Mouse (Mus musculus): ENCODE results near the gene Tmem9b. TPM values are rescaled to one million over a fixed set of nuclear protein-coding genes. Genes with fewer than 3 reads are reported as not detected.

Gene Tmem9b
- polyA plus RNA-seq, 1 experiment from 2014 or later: 50.4 TPM

DNA sequence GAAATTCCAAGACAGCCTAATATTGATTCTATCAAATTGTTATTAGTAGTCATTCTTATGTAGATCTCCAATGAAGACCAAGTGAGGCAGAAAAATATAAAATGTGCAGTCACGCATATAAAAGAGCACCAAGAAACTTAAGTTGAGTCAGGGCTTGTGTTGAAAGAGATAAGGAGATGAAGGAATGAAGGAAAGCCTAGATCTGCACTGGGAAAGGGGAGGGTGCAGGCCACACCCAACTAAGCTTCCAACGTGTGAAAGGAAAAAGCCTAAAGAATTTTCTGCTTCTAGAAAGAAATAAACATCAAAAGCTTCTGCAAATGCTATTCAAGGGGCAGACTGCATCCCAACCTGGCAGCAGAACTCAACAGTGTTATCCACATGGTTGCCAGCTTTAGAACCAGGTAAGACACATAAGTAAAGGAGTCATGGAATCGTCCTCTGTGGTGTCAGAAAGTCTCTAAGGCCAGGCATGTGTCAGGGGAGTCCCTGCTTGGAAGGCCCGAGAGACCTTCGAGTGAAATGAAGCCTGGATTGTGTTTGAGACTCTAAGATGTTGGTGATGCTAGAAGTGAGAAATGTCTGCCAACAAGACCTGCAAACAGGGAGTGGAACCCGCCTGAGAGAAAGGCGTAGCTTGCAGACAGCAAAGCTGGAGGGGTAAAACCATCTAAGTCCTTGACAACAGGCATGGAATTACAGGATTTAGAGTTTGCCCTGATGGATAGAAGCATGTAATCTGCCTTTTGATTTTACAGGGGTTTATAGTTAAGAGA lies 15.1 kb upstream of the Tmem9b start:
- TF ChIP-seq CTCF (IDR thresholded peaks at IDR 0.05; ENCODE audit: low read depth): no peak
- no peak overlapping the region for H3K9ac ChIP-seq
- H3K4me3 ChIP-seq (ENCODE audit: low read depth, low read length): no peak overlapping the region
- no peaks in the 10 kb centered on the region for H3K27me3 ChIP-seq (ENCODE audit: insufficient read depth, low read length)
- no peaks in the 10 kb centered on the region for H3K9me3 ChIP-seq (ENCODE audit: low read depth, low read length)
- no peaks in the 10 kb centered on the region for H3K4me1 ChIP-seq (ENCODE audit: insufficient read depth)
- ATAC-seq (ENCODE audit: insufficient read depth): no peak
- WGBS: 77% methylated on average over 7 of the region's 7 CpGs
- no peak overlapping the region for H3K27ac ChIP-seq (ENCODE audit: low read depth)
- H3K36me3 ChIP-seq (ENCODE audit: insufficient read depth): no peaks in the 10 kb centered on the region
- H3K4me2 ChIP-seq: no peak overlapping the region
- no peak for DNase-seq

DNA sequence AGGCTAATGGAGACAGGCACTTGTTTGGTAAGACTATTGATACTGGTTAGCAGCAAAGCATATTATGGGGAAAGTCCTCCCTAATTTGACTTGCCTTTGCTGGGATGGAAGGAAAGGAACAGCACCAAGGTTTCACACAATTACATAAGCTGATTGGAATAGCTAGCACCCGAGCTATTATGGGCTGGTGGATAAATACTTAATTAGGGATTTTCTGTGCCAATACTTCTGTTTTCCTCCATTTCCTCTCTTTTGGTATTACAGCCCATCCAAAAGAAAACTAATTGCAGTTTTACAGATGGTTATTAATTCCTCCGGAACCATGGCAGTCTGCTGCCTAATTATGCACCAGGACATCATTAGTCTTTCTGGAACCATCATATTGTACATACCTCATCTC lies 11.3 kb upstream of the Tmem9b start:
- DNase-seq: no peak
- no peak overlapping the region for H3K9ac ChIP-seq
- no peaks in the 10 kb centered on the region for H3K36me3 ChIP-seq (ENCODE audit: insufficient read depth)
- no peak for TF ChIP-seq CTCF (IDR thresholded peaks at IDR 0.05; ENCODE audit: low read depth)
- WGBS: 59% methylated on average over 2 of the region's 2 CpGs
- H3K4me1 ChIP-seq (ENCODE audit: insufficient read depth): no peaks in the 10 kb centered on the region
- no peak for ATAC-seq (ENCODE audit: insufficient read depth)
- H3K9me3 ChIP-seq (ENCODE audit: low read depth, low read length): no peaks in the 10 kb centered on the region
- no peak overlapping the region for H3K4me2 ChIP-seq
- H3K27me3 ChIP-seq (ENCODE audit: insufficient read depth, low read length): no peaks in the 10 kb centered on the region
- no peak overlapping the region for H3K27ac ChIP-seq (ENCODE audit: low read depth)
- no peak overlapping the region for H3K4me3 ChIP-seq (ENCODE audit: low read depth, low read length)

DNA sequence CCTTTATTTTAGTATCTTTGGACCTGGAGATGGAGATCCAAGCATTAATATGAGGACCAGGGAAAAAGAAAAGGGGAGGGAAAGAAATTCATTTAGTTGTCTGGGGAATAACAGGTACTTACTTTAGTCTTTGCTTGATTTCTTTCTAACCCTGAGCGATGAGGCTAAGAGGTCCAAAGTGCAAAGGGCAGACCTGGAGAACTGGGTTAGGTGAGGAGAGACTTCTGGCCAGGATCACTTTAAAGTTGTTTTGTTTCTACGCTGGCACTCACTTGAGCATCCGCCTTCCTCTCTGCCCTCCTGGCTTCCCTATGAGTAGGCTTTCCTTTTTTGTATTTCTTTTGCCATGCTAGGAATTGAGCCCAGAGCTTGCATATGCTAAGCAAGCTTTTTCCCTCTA lies 3.6 kb upstream of the Tmem9b start:
- no peaks in the 10 kb centered on the region for H3K36me3 ChIP-seq (ENCODE audit: insufficient read depth)
- H3K4me2 ChIP-seq: no peak overlapping the region
- ATAC-seq (ENCODE audit: insufficient read depth) (no peak), DNase-seq (no peak)
- H3K9ac ChIP-seq: no peak overlapping the region
- TF ChIP-seq CTCF (IDR thresholded peaks at IDR 0.05; ENCODE audit: low read depth): no peak
- H3K9me3 ChIP-seq (ENCODE audit: low read depth, low read length): no peaks in the 10 kb centered on the region
- whole genome bisulfite sequencing: 79% methylated on average over 3 of the region's 3 CpGs
- no peak overlapping the region for H3K4me3 ChIP-seq (ENCODE audit: low read depth, low read length)
- no peaks in the 10 kb centered on the region; the same call in 1 of the 2 replicates for H3K4me1 ChIP-seq (ENCODE audit: insufficient read depth)
- no peak overlapping the region for H3K27ac ChIP-seq (ENCODE audit: low read depth)
- H3K27me3 ChIP-seq (ENCODE audit: insufficient read depth, low read length): no peaks in the 10 kb centered on the region

DNA sequence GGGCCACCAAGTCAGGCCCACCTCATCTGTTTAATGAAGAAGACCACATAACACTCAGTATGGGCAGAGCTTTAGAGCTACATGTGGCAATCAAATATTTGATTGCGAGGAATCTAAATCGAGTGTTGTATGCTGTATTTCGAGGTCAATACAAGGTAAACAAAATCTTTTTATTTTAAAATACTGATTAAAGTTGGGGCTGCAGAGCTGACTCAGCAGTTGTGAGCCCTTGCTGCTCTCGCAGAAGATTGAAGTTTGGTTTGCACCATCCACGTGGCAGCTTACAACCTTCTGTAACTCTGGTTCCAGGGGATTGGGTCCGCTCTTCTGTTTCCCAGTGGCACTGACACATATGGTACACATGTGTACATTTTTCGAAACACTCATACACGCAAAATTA lies 1.4 kb upstream of the Tmem9b start:
- no peak overlapping the region for H3K27ac ChIP-seq (ENCODE audit: low read depth)
- WGBS: 87% methylated on average over 8 of the region's 8 CpGs
- H3K9ac ChIP-seq: no peak overlapping the region
- H3K4me1 ChIP-seq (ENCODE audit: insufficient read depth): no peaks in the 10 kb centered on the region; the same call in 1 of the 2 replicates
- no peak overlapping the region for H3K4me3 ChIP-seq (ENCODE audit: low read depth, low read length)
- H3K9me3 ChIP-seq (ENCODE audit: low read depth, low read length): no peaks in the 10 kb centered on the region
- DNase-seq (no peak), ATAC-seq (ENCODE audit: insufficient read depth) (no peak)
- no peaks in the 10 kb centered on the region for H3K27me3 ChIP-seq (ENCODE audit: insufficient read depth, low read length)
- TF ChIP-seq CTCF (IDR thresholded peaks at IDR 0.05; ENCODE audit: low read depth): no peak
- no peaks in the 10 kb centered on the region for H3K36me3 ChIP-seq (ENCODE audit: insufficient read depth)
- no peak overlapping the region for H3K4me2 ChIP-seq

DNA sequence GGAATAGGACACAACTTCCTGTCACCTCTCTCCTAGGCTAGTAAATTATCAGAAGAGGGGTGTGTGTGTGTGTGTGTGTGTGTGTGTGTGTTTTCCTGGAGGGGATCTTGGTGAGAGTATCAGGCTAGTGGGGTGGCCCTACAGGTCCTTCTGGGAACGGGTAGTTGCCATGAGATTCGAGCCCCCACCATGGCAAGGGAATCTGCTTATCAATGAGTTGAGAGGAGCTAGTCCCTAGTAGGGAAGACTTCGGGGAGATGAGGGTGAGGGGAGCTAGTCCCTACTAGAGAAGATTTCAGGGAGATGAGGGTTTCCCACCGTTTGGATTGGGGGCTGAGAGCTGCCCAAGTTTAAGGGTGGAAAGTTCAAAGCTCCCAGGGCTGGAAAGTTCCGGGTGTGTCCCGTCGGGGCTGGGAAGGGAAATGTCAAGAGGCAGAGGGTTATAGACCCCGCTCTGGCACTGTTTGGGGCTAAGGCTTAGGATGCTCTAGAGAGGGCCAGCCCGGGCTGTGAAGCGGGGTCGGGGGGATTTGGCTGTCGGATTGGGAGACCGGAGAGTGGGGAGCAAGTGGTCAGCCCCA lies 1.2 kb downstream of the Tmem9b start:
- H3K27me3 ChIP-seq (ENCODE audit: insufficient read depth, low read length): no peaks in the 10 kb centered on the region
- H3K36me3 ChIP-seq (ENCODE audit: insufficient read depth): no peaks in the 10 kb centered on the region
- no peaks in the 10 kb centered on the region; the same call in 1 of the 2 replicates for H3K4me1 ChIP-seq (ENCODE audit: insufficient read depth)
- peak overlapping the region; percentile 75 for H3K27ac ChIP-seq (ENCODE audit: low read depth)
- ATAC-seq (ENCODE audit: insufficient read depth) (peak; percentile 2; the same call in 1 of the 2 replicates), DNase-seq (no peak)
- H3K4me3 ChIP-seq (ENCODE audit: low read depth, low read length): peak overlapping the region; percentile 85
- peak overlapping the region; percentile 76 for H3K4me2 ChIP-seq
- H3K9ac ChIP-seq: peak overlapping the region; percentile 92
- TF ChIP-seq CTCF (IDR thresholded peaks at IDR 0.05; ENCODE audit: low read depth): no peak
- no peaks in the 10 kb centered on the region for H3K9me3 ChIP-seq (ENCODE audit: low read depth, low read length)
- WGBS: 2% methylated on average over 13 of the region's 13 CpGs

DNA sequence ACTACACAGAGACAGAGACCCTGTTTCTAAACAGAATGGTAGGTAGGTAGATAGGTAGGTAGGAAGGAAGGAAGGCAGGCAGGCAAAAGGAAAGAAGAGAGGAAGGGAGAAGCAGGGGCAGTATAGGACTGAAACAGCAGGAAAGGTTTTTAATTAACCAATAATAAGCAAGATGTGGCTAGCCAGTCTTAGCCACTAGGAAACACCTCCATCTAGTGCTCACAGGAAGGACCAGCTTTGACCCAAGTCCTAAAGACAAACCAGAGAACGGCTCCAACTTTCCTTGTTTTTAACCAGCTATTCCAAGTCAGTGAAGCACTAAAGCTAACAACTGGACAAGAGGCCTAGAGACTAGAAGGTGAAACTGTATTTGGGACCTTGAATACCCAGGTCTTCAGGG lies 4.9 kb downstream of the Tmem9b start:
- Histone ChIP-seq H3K4me1 (ENCODE audit: insufficient read depth) (no peaks in the 10 kb centered on the region; the same call in 1 of the 2 replicates), H3K27ac (ENCODE audit: low read depth) (no peak overlapping the region), H3K36me3 (ENCODE audit: insufficient read depth) (peaks cover 11% of the 10 kb centered on the region; the same call in 1 of the 2 replicates), H3K4me3 (ENCODE audit: low read depth, low read length) (no peak overlapping the region), H3K9ac (no peak overlapping the region), H3K27me3 (ENCODE audit: insufficient read depth, low read length) (no peaks in the 10 kb centered on the region), H3K4me2 (no peak overlapping the region), H3K9me3 (ENCODE audit: low read depth, low read length) (no peaks in the 10 kb centered on the region)
- no peak for ATAC-seq (ENCODE audit: insufficient read depth)
- 24% methylated on average over 1 of the region's 1 CpGs for WGBS
- peak; percentile 46 for DNase-seq
- TF ChIP-seq CTCF (IDR thresholded peaks at IDR 0.05; ENCODE audit: low read depth): peak; percentile 48

DNA sequence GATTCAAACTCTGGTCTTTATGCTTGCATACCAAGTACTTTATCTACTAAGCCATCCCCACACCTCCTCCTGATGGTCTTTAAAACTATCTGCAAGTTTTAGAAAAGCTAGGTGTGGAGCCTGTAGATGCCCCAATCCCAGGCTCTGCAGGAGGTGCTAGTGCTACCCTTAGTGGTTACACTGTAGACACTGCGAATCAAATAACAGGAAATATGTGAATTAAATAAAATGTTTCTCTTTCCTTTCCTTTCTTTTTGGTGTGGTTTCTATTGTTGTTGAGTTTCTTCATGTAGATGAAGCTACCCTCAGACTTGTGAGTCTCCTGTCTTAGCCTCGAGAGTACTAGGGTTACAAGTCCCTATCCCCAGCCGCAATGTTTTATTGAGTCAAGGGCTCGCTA lies 11.0 kb downstream of the Tmem9b start:
- 84% methylated on average over 4 of the region's 4 CpGs for WGBS
- H3K9ac ChIP-seq: no peak overlapping the region
- ATAC-seq (ENCODE audit: insufficient read depth) (no peak), DNase-seq (no peak)
- no peak overlapping the region for H3K4me3 ChIP-seq (ENCODE audit: low read depth, low read length)
- H3K27me3 ChIP-seq (ENCODE audit: insufficient read depth, low read length): no peaks in the 10 kb centered on the region
- H3K27ac ChIP-seq (ENCODE audit: low read depth): no peak overlapping the region
- no peaks in the 10 kb centered on the region for H3K9me3 ChIP-seq (ENCODE audit: low read depth, low read length)
- H3K4me2 ChIP-seq: no peak overlapping the region
- no peak for TF ChIP-seq CTCF (IDR thresholded peaks at IDR 0.05; ENCODE audit: low read depth)
- H3K4me1 ChIP-seq (ENCODE audit: insufficient read depth): peaks cover 2% of the 10 kb centered on the region; the same call in 1 of the 2 replicates
- H3K36me3 ChIP-seq (ENCODE audit: insufficient read depth): peaks cover 16% of the 10 kb centered on the region; the same call in 1 of the 2 replicates
